Mouse (Mus musculus) erythroblast, embryonic 14.5 days (primary cell): ENCODE results near the gene Olfr1431.
"Not testable (repeated sequence)": the region's sequence is repeated elsewhere in the genome, so short reads cannot be mapped to it uniquely, and the experiment has no call there.

Source experiments
- GATA1 ChIP-seq: IDR thresholded peaks from 2 replicates; pipeline ENCODE4 v1.6.1; 2012; ENCODE audit warnings: low read length, inconsistent platforms, mixed read lengths
- TAL1 ChIP-seq: IDR thresholded peaks from 3 replicates; pipeline ENCODE4 v1.6.1; 2012; ENCODE audit warnings: low read length, inconsistent platforms, mixed read lengths

- not testable (repeated sequence) for TF ChIP-seq GATA1, TAL1
These were observed 30.3 kb upstream of the Olfr1431 start, which contains the start of gene Olfr1555-ps1 for GRCm38 (mm10) chr19:12170062-12170599.
